Comparison of ENCODE assay signal across 15 mouse cellular contexts in the genomic region with DNA sequence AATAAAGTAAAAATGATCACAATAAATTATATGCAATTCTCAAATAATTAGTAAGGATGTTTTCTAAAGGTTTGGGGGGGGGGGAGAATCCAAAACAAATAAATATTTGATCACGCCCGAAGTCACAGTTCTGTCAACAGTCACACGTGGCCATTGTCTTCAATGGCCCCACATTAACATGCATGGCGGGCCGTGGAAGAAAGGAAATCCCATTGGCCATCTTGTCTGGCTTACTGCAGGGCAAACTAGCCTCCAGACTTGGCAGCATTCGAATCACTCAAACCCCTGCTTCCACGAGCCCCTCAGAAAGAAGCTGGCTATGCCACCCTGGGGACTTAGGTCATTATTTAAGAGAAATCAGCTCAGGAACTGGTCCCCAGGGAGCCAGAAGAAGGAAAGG.
A peak's percentile ranks its signal among the peaks of the same experiment; 100 is the strongest.
DNase-seq lines count a peak whose midpoint lies in the region; ATAC-seq and TF ChIP-seq lines count a peak whose summit lies in the region.
"Had no signal": no experiment of that assay in that cellular context is flagged by ENCODE, and none has a peak within 500 bp of the region (broad histone marks: within the 10 kb centered on the region; RNA-seq: fewer than 3 reads in every experiment).

No protein-coding gene starts in this region.

- no peak for DNase-seq in kidney, adult 8-10 months
- no peak for DNase-seq in neural tube, embryonic 11.5 days (ENCODE audit: low spot score)
- no peak for DNase-seq in neural tube, embryonic 10.5 days (ENCODE audit: extremely low spot score, low spot score)
- peak; percentile 15 for DNase-seq in midbrain, postnatal 0 days (ENCODE audit: low spot score)
- DNase-seq in urinary bladder, postnatal 10 days (ENCODE audit: low spot score), result no peak
- DNase-seq in testis, postnatal 14 days (ENCODE audit: low spot score), result no peak
- DNase-seq: cerebellum, adult 8-10 months; heart, adult 18-20 months; thymus, adult 18-20 months had no signal

- H3K36me3 ChIP-seq in kidney, embryonic 16.5 days (ENCODE audit: insufficient read depth, low read length), result peaks cover 11% of the 10 kb centered on the region
- H3K36me3 ChIP-seq in neural tube, embryonic 11.5 days (ENCODE audit: control insufficient read depth, insufficient read depth, low read length), result no peaks in the 10 kb centered on the region
- no peaks in the 10 kb centered on the region for H3K36me3 ChIP-seq in midbrain, postnatal 0 days (ENCODE audit: insufficient read depth, low read length)
- H3K36me3 ChIP-seq: liver, embryonic 15.5 days had no signal

- TF ChIP-seq CTCF in midbrain, postnatal 0 days (IDR thresholded peaks at IDR 0.05), result no peak

- no peak for ATAC-seq in kidney, embryonic 16.5 days (ENCODE audit: low FRiP score, low TSS enrichment)
- ATAC-seq in neural tube, embryonic 11.5 days (ENCODE audit: insufficient read depth, low FRiP score, low TSS enrichment), result 0 out of 2 replicates have a peak, but pooled peaks have one; percentile 35
- ATAC-seq in midbrain, postnatal 0 days (ENCODE audit: low FRiP score), result no peak
- ATAC-seq: CD4-positive, CD25-positive, alpha-beta regulatory T cell, adult 4 months; inflammation-experienced regulatory T-cells, adult 6 months had no signal

- no peaks in the 10 kb centered on the region for H3K27me3 ChIP-seq in kidney, embryonic 16.5 days (ENCODE audit: insufficient read depth, low read length)
- H3K27me3 ChIP-seq in neural tube, embryonic 11.5 days (ENCODE audit: control insufficient read depth, insufficient read depth, low read length), result no peaks in the 10 kb centered on the region
- no peaks in the 10 kb centered on the region for H3K27me3 ChIP-seq in midbrain, postnatal 0 days (ENCODE audit: insufficient read depth, low read length)
- H3K27me3 ChIP-seq: embryonic facial prominence, embryonic 15.5 days; forebrain, embryonic 13.5 days; liver, embryonic 15.5 days had no signal

- peak overlapping the region; percentile 89 for H3K27ac ChIP-seq in kidney, embryonic 16.5 days (ENCODE audit: low read length)
- no peak overlapping the region for H3K27ac ChIP-seq in neural tube, embryonic 11.5 days (ENCODE audit: low read depth, low read length)
- no peak overlapping the region for H3K27ac ChIP-seq in midbrain, postnatal 0 days (ENCODE audit: low read depth, low read length)
- H3K27ac ChIP-seq: embryonic facial prominence, embryonic 15.5 days; forebrain, embryonic 13.5 days; liver, embryonic 15.5 days had no signal

- H3K4me2 ChIP-seq in kidney, embryonic 16.5 days (replicated peaks; ENCODE audit: low read depth, low read length), result no peak overlapping the region
- no peak overlapping the region for H3K4me2 ChIP-seq in neural tube, embryonic 11.5 days (ENCODE audit: low read depth)
- H3K4me2 ChIP-seq in midbrain, postnatal 0 days (ENCODE audit: low read depth, low read length, poor library complexity, severe bottlenecking), result no peak overlapping the region
- H3K4me2 ChIP-seq: embryonic facial prominence, embryonic 15.5 days; forebrain, embryonic 13.5 days; liver, embryonic 15.5 days had no signal

- H3K9me3 ChIP-seq in kidney, embryonic 16.5 days (ENCODE audit: low read length), result peaks cover 5% of the 10 kb centered on the region
- H3K9me3 ChIP-seq in neural tube, embryonic 11.5 days (ENCODE audit: control insufficient read depth, low read length), result no peaks in the 10 kb centered on the region
- H3K9me3 ChIP-seq in midbrain, postnatal 0 days (ENCODE audit: low read length), result no peaks in the 10 kb centered on the region
- H3K9me3 ChIP-seq: embryonic facial prominence, embryonic 15.5 days; liver, embryonic 15.5 days had no signal

- 67% methylated on average over 7 of the region's 7 CpGs for WGBS in kidney, embryonic 16.5 days
- WGBS in neural tube, embryonic 11.5 days, result 31% methylated on average over 7 of the region's 7 CpGs
- 26% methylated on average over 7 of the region's 7 CpGs for WGBS in midbrain, postnatal 0 days

- H3K4me1 ChIP-seq in kidney, embryonic 16.5 days (ENCODE audit: insufficient read depth, low read length), result peaks cover 27% of the 10 kb centered on the region
- H3K4me1 ChIP-seq in neural tube, embryonic 11.5 days (ENCODE audit: control insufficient read depth, insufficient read depth, low read length), result peaks cover 11% of the 10 kb centered on the region
- H3K4me1 ChIP-seq in midbrain, postnatal 0 days (ENCODE audit: insufficient read depth, low read length), result no peaks in the 10 kb centered on the region; the same call in 1 of the 2 replicates

- no peak overlapping the region for H3K4me3 ChIP-seq in kidney, embryonic 16.5 days (ENCODE audit: low read length)
- H3K4me3 ChIP-seq in neural tube, embryonic 11.5 days (ENCODE audit: low read depth, low read length), result no peak overlapping the region
- no peak overlapping the region for H3K4me3 ChIP-seq in midbrain, postnatal 0 days (ENCODE audit: low read depth, low read length)
- H3K4me3 ChIP-seq: embryonic facial prominence, embryonic 15.5 days; forebrain, embryonic 13.5 days; liver, embryonic 15.5 days had no signal

- no peak overlapping the region for H3K9ac ChIP-seq in kidney, embryonic 16.5 days (replicated peaks; ENCODE audit: low read length)
- no peak overlapping the region for H3K9ac ChIP-seq in neural tube, embryonic 11.5 days (ENCODE audit: low read length)
- no peak overlapping the region for H3K9ac ChIP-seq in midbrain, postnatal 0 days (replicated peaks; ENCODE audit: low read length, poor library complexity, severe bottlenecking)
- H3K9ac ChIP-seq: embryonic facial prominence, embryonic 15.5 days; forebrain, embryonic 13.5 days; liver, embryonic 15.5 days had no signal
